Mouse (Mus musculus): ENCODE measurements around the gene Cx3cr1. TPM values are rescaled to one million over a fixed set of nuclear protein-coding genes. Genes with fewer than 3 reads are reported as not detected.

Cx3cr1 gene
- total and polyA plus RNA-seq, 3 experiments: 1.2 to 4.4 (median 3.7) TPM

- intact Hi-C loops (cut with DNase I): no loop called here
- whole genome bisulfite sequencing: 82% methylated on average over 5 of the region's 5 CpGs
- Histone ChIP-seq H3K27ac (no peak overlapping the region), H3K9ac (ENCODE audit: low read depth, low read length) (no peak overlapping the region), H3K4me3 (no peak overlapping the region), H3K27me3 (ENCODE audit: control insufficient read depth, insufficient read depth, low read length) (no peaks in the 10 kb centered on the region), H3K4me1 (ENCODE audit: control insufficient read depth, insufficient read depth, low read length) (peaks cover 34% of the 10 kb centered on the region), H3K36me3 (ENCODE audit: control insufficient read depth, insufficient read depth, low read length) (peaks cover 4% of the 10 kb centered on the region), H3K79me2 (replicated peaks; ENCODE audit: control insufficient read depth, insufficient read depth, low read length) (no peaks in the 10 kb centered on the region)
- no peak for TF ChIP-seq EP300 (IDR thresholded peaks at IDR 0.05; ENCODE audit: insufficient read depth, low read depth, low read length)
- no peak for TF ChIP-seq POLR2A (IDR thresholded peaks at IDR 0.05; ENCODE audit: insufficient read depth, low read depth, low read length)
- peak; percentile 45 for TF ChIP-seq CTCF (IDR thresholded peaks at IDR 0.05)
- DNase-seq: no peak
These were observed 95.1 kb downstream of the Cx3cr1 start for GRCm38 (mm10) chr9:119974609-119975008.

GRCm38 (mm10) chr9:119973869-119974520 lies 95.7 kb downstream of the Cx3cr1 start:
- H3K27me3 ChIP-seq (ENCODE audit: control insufficient read depth, insufficient read depth, low read length): no peaks in the 10 kb centered on the region
- H3K4me3 ChIP-seq: no peak overlapping the region
- H3K9ac ChIP-seq (ENCODE audit: low read depth, low read length): no peak overlapping the region
- 92% methylated on average over 27 of the region's 27 CpGs for WGBS
- peaks cover 30% of the 10 kb centered on the region for H3K4me1 ChIP-seq (ENCODE audit: control insufficient read depth, insufficient read depth, low read length)
- intact Hi-C loops (cut with DNase I): no loop called here
- DNase-seq: no peak
- no peaks in the 10 kb centered on the region for H3K79me2 ChIP-seq (replicated peaks; ENCODE audit: control insufficient read depth, insufficient read depth, low read length)
- TF ChIP-seq POLR2A (IDR thresholded peaks at IDR 0.05; ENCODE audit: insufficient read depth, low read depth, low read length) (no peak), CTCF (IDR thresholded peaks at IDR 0.05) (peak; percentile 66)
- H3K36me3 ChIP-seq (ENCODE audit: control insufficient read depth, insufficient read depth, low read length): peaks cover 4% of the 10 kb centered on the region
- H3K27ac ChIP-seq: no peak overlapping the region

- Histone ChIP-seq H3K4me3 (no peak overlapping the region), H3K9ac (ENCODE audit: low read depth, low read length) (no peak overlapping the region), H3K4me1 (ENCODE audit: control insufficient read depth, insufficient read depth, low read length) (peaks cover 24% of the 10 kb centered on the region), H3K27me3 (ENCODE audit: control insufficient read depth, insufficient read depth, low read length) (no peaks in the 10 kb centered on the region), H3K79me2 (replicated peaks; ENCODE audit: control insufficient read depth, insufficient read depth, low read length) (no peaks in the 10 kb centered on the region), H3K27ac (no peak overlapping the region; the same call in 1 of the 2 replicates), H3K36me3 (ENCODE audit: control insufficient read depth, insufficient read depth, low read length) (peaks cover 4% of the 10 kb centered on the region)
- 85% methylated on average over 23 of the region's 23 CpGs for WGBS
- TF ChIP-seq POLR2A (IDR thresholded peaks at IDR 0.05; ENCODE audit: insufficient read depth, low read depth, low read length) (no peak), EP300 (IDR thresholded peaks at IDR 0.05; ENCODE audit: insufficient read depth, low read depth, low read length) (no peak), CTCF (IDR thresholded peaks at IDR 0.05) (no peak)
- no peak for DNase-seq
- intact Hi-C loops (cut with DNase I): no loop called here
These were observed 96.4 kb downstream of the Cx3cr1 start for GRCm38 (mm10) chr9:119973281-119973680.

- peak; percentile 57 to 82 for DNase-seq
- H3K4me3 ChIP-seq: no peak overlapping the region
- TF ChIP-seq EP300 (IDR thresholded peaks at IDR 0.05; ENCODE audit: insufficient read depth, low read depth, low read length) (0 out of 2 replicates have a peak, but pooled peaks have one; percentile 47), POLR2A (IDR thresholded peaks at IDR 0.05; ENCODE audit: insufficient read depth, low read depth, low read length) (no peak)
- H3K36me3 ChIP-seq (ENCODE audit: control insufficient read depth, insufficient read depth, low read length): peaks cover 4% of the 10 kb centered on the region
- peak overlapping the region; percentile 23; the same call in 1 of the 2 replicates for H3K27ac ChIP-seq
- H3K79me2 ChIP-seq (replicated peaks; ENCODE audit: control insufficient read depth, insufficient read depth, low read length): no peaks in the 10 kb centered on the region
- intact Hi-C loops (cut with DNase I): no loop called here
- WGBS: 53% methylated on average over 12 of the region's 12 CpGs
- peaks cover 18% of the 10 kb centered on the region for H3K4me1 ChIP-seq (ENCODE audit: control insufficient read depth, insufficient read depth, low read length)
- H3K27me3 ChIP-seq (ENCODE audit: control insufficient read depth, insufficient read depth, low read length): no peaks in the 10 kb centered on the region
- no peak overlapping the region for H3K9ac ChIP-seq (ENCODE audit: low read depth, low read length)
These were observed 97.1 kb downstream of the Cx3cr1 start for GRCm38 (mm10) chr9:119972582-119972981.

GRCm38 (mm10) chr9:119972166-119972565 lies 97.5 kb downstream of the Cx3cr1 start:
- no peak for DNase-seq
- no peak overlapping the region for H3K4me3 ChIP-seq
- no peak for TF ChIP-seq POLR2A (IDR thresholded peaks at IDR 0.05; ENCODE audit: insufficient read depth, low read depth, low read length)
- no peak overlapping the region for H3K27ac ChIP-seq
- no peaks in the 10 kb centered on the region for H3K79me2 ChIP-seq (replicated peaks; ENCODE audit: control insufficient read depth, insufficient read depth, low read length)
- no peak overlapping the region for H3K9ac ChIP-seq (ENCODE audit: low read depth, low read length)
- H3K27me3 ChIP-seq (ENCODE audit: control insufficient read depth, insufficient read depth, low read length): no peaks in the 10 kb centered on the region
- intact Hi-C loops (cut with DNase I): no loop called here
- peaks cover 4% of the 10 kb centered on the region for H3K36me3 ChIP-seq (ENCODE audit: control insufficient read depth, insufficient read depth, low read length)
- WGBS: 75% methylated on average over 10 of the region's 10 CpGs
- H3K4me1 ChIP-seq (ENCODE audit: control insufficient read depth, insufficient read depth, low read length): peaks cover 15% of the 10 kb centered on the region

- Histone ChIP-seq H3K27ac (peak overlapping the region; percentile 11; the same call in 1 of the 2 replicates), H3K4me3 (no peak overlapping the region), H3K27me3 (ENCODE audit: control insufficient read depth, insufficient read depth, low read length) (no peaks in the 10 kb centered on the region), H3K79me2 (replicated peaks; ENCODE audit: control insufficient read depth, insufficient read depth, low read length) (no peaks in the 10 kb centered on the region), H3K36me3 (ENCODE audit: control insufficient read depth, insufficient read depth, low read length) (peaks cover 4% of the 10 kb centered on the region), H3K9ac (ENCODE audit: low read depth, low read length) (no peak overlapping the region), H3K4me1 (ENCODE audit: control insufficient read depth, insufficient read depth, low read length) (peaks cover 9% of the 10 kb centered on the region)
- WGBS: 75% methylated on average over 7 of the region's 7 CpGs
- peak in 1 of 2 experiments; percentile 45 for DNase-seq
- TF ChIP-seq POLR2A (IDR thresholded peaks at IDR 0.05; ENCODE audit: insufficient read depth, low read depth, low read length): no peak
- TF ChIP-seq EP300 (IDR thresholded peaks at IDR 0.05; ENCODE audit: insufficient read depth, low read depth, low read length): 0 out of 2 replicates have a peak, but pooled peaks have one; percentile 21
- intact Hi-C loops (cut with DNase I): no loop called here
These were observed 98.7 kb downstream of the Cx3cr1 start for GRCm38 (mm10) chr9:119970763-119971656.
